Mouse (Mus musculus): ENCODE data around the gene Rnpep. TPM values are rescaled to one million over a fixed set of nuclear protein-coding genes. Genes with fewer than 3 reads are reported as not detected.

Rnpep gene
- polyA plus RNA-seq, 1 experiment from 2014 or later, result 70.0 TPM

DNA sequence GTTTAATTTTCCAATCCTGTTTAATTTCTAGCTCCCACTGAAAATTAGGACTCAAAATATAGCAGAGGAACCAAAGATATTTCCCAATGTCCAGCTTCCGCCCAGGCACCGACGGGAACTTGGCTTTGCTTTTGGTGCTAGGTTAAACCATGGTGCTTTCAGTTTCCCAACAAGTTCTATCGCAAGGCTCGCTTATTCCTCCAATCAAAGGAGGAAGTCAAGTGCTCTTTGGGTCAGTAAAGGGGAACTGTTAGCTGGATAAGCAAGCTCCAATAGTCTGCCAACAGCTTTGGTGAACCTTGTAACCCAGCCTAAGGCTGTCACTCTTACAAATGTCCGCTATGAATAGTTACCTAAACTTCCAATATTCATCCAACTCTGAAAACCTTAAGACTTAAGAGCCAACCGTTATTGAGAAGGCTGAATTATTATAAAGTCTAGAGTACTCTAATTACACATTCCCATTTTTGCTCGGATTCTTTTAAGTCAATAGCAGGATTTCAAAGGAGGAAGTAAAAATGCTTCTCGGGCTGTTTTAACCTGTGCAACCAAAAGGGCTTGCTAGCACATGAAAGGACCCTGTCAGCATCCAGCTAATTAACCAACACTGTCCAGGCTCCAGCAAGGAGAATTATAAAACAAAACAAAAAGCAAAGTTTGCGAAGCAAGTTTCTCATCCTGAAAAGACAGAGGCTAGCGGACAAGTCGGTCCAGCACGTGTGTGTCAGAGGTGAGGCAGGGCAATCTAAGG is 1.2 kb downstream of the Rnpep start:
- Histone ChIP-seq H3K4me3 (peak overlapping the region; percentile 87), H3K36me3 (peaks cover 20% of the 10 kb centered on the region), H3K27me3 (ENCODE audit: insufficient read depth, poor library complexity, severe bottlenecking) (no peaks in the 10 kb centered on the region), H3K9me3 (no peaks in the 10 kb centered on the region), H3K4me1 (peaks cover 14% of the 10 kb centered on the region), H3K27ac (peak overlapping the region; percentile 92)
- DNase-seq (ENCODE audit: low spot score), result no peak
- whole genome bisulfite sequencing, result 33% methylated on average over 13 of the region's 13 CpGs

DNA sequence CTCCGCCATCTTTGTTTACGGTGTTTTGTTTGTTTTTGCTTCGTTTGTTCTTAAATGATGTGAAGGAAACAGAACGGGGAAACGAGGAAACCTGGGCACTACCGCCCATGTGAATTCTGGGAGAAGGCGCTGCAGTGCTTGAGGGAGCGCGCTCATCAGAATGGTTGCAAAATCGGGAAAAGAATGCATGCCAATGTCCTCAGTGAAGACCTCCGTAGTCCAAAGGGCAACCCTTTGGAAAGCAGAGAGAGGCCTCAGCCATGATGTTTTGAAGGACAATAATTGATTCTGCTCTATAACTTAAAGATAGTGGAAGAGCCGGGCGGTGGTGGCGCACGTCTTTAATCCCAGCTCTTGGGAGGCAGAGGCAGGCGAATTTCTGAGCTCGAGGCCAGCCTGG is 2.0 kb downstream of the Rnpep start:
- Histone ChIP-seq H3K4me3 (no peak overlapping the region), H3K27ac (no peak overlapping the region), H3K27me3 (ENCODE audit: insufficient read depth, poor library complexity, severe bottlenecking) (no peaks in the 10 kb centered on the region), H3K36me3 (peaks cover 27% of the 10 kb centered on the region), H3K9me3 (no peaks in the 10 kb centered on the region), H3K4me1 (peaks cover 14% of the 10 kb centered on the region)
- 93% methylated on average over 17 of the region's 17 CpGs for WGBS
- DNase-seq (ENCODE audit: low spot score), result no peak

- 84% methylated on average over 9 of the region's 9 CpGs for WGBS
- Histone ChIP-seq H3K27ac (no peak overlapping the region), H3K27me3 (ENCODE audit: insufficient read depth, poor library complexity, severe bottlenecking) (no peaks in the 10 kb centered on the region), H3K4me1 (peaks cover 9% of the 10 kb centered on the region), H3K36me3 (peaks cover 37% of the 10 kb centered on the region), H3K4me3 (no peak overlapping the region), H3K9me3 (no peaks in the 10 kb centered on the region)
- no peak for DNase-seq (ENCODE audit: low spot score)
Observed at GRCm38 (mm10) chr1:135280646-135281045, 3.2 kb downstream of the Rnpep start.

- WGBS, result 88% methylated on average over 9 of the region's 9 CpGs
- Histone ChIP-seq H3K27ac (no peak overlapping the region), H3K9me3 (no peaks in the 10 kb centered on the region), H3K4me3 (no peak overlapping the region), H3K4me1 (no peaks in the 10 kb centered on the region), H3K27me3 (ENCODE audit: insufficient read depth, poor library complexity, severe bottlenecking) (no peaks in the 10 kb centered on the region), H3K36me3 (peaks cover 72% of the 10 kb centered on the region)
- DNase-seq (ENCODE audit: low spot score), result no peak
Observed at GRCm38 (mm10) chr1:135271371-135271770, 12.5 kb downstream of the Rnpep start.

DNA sequence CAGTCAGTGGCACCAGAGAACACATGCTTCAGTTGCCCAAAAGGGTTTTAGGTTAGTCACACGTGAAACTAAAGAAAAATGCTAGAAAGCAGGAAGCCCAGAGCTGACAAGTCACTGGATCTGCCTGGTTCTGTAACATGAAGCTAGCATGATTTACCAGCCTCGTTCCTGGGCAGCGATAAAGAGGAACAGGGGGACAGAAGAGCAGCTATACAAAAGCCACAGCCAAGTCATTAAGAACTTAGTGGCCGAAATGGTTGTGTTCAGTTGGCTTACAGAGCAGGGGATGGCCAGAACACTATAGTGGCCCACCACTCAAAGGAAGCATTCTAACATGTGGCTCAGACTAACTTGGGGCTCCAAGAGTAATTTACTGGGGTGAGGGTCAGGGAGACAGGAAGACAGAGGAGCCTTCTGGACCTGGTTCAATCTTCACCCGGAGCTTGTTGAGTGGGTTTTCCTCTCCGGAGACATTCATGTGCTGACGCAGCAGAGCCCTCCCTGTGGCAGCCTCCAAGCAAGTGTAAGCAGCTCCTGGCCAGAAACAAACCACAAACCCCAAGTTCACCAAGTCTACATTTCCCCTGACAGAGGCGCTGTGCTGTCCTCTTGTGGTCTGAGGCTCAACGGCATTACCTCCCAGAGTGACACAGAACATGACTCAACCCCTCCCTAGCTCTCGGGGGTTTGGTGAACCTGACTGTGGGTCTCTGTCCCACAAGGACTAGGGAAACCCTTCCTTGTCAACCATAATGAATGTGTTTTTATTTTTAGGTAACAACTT is 16.0 kb downstream of the Rnpep start:
- H3K4me1 ChIP-seq, result no peaks in the 10 kb centered on the region
- no peak overlapping the region for H3K27ac ChIP-seq
- no peak overlapping the region for H3K4me3 ChIP-seq
- no peak for DNase-seq (ENCODE audit: low spot score)
- H3K9me3 ChIP-seq, result no peaks in the 10 kb centered on the region
- H3K27me3 ChIP-seq (ENCODE audit: insufficient read depth, poor library complexity, severe bottlenecking), result no peaks in the 10 kb centered on the region
- H3K36me3 ChIP-seq, result peaks cover 79% of the 10 kb centered on the region
- 85% methylated on average over 10 of the region's 10 CpGs for WGBS

GRCm38 (mm10) chr1:135265834-135266233 is 18.1 kb downstream of the Rnpep start:
- WGBS, result 77% methylated on average over 5 of the region's 5 CpGs
- Histone ChIP-seq H3K27me3 (ENCODE audit: insufficient read depth, poor library complexity, severe bottlenecking) (no peaks in the 10 kb centered on the region), H3K36me3 (peaks cover 75% of the 10 kb centered on the region), H3K27ac (no peak overlapping the region), H3K4me3 (no peak overlapping the region), H3K4me1 (peaks cover 3% of the 10 kb centered on the region), H3K9me3 (no peaks in the 10 kb centered on the region)
- no peak for DNase-seq (ENCODE audit: low spot score)

GRCm38 (mm10) chr1:135263316-135263715 is 20.6 kb downstream of the Rnpep start:
- peaks cover 18% of the 10 kb centered on the region for H3K4me1 ChIP-seq
- no peaks in the 10 kb centered on the region for H3K27me3 ChIP-seq (ENCODE audit: insufficient read depth, poor library complexity, severe bottlenecking)
- peaks cover 59% of the 10 kb centered on the region for H3K36me3 ChIP-seq
- no peak for DNase-seq (ENCODE audit: low spot score)
- no peak overlapping the region for H3K4me3 ChIP-seq
- WGBS, result 83% methylated on average over 9 of the region's 9 CpGs
- H3K27ac ChIP-seq, result no peak overlapping the region
- no peaks in the 10 kb centered on the region for H3K9me3 ChIP-seq

DNA sequence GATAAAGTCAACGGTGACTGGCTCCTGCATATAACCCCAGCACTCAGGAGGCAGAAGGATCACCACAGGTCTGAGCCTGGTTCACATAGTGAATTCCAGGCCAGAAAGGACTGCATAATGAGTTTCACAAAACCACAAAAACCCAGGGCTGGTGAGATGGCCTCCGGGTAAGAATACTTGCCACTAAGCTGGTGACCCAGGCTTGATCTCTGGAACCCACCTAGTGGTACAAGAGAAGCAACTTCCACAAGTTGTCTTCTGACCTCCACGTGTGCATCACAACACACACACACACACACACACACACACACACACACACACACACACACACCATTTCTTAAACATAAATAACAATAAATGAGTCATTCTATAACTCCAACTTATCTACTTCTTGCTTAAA is 21.6 kb downstream of the Rnpep start:
- Histone ChIP-seq H3K27me3 (ENCODE audit: insufficient read depth, poor library complexity, severe bottlenecking) (peaks cover 9% of the 10 kb centered on the region; the same call in 1 of the 2 replicates), H3K36me3 (peaks cover 51% of the 10 kb centered on the region), H3K4me1 (peaks cover 22% of the 10 kb centered on the region), H3K9me3 (no peaks in the 10 kb centered on the region), H3K27ac (no peak overlapping the region), H3K4me3 (no peak overlapping the region)
- DNase-seq (ENCODE audit: low spot score), result no peak
- 93% methylated on average over 3 of the region's 3 CpGs for WGBS

DNA sequence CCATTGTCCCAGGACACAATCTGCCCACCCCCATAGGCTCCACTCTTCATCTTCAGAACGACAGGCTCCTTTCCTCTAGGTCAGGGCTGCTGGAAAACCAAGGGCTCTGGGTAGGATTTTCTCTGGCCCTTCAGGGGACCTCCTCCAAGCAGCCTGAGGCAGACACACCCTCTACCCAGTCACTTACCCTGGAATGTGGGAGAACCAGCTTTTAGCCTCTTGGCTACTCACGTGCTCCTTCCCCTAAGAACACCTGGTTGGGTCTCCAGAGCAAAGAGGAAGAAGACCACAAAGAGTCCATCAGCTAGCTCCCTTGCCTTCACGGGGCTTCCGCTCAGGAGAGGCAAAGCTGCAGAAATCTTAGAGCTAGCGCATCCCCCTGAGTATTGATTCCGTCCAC is 23.0 kb downstream of the Rnpep start:
- no peak for DNase-seq (ENCODE audit: low spot score)
- no peak overlapping the region for H3K4me3 ChIP-seq
- peaks cover 23% of the 10 kb centered on the region for H3K27me3 ChIP-seq (ENCODE audit: insufficient read depth, poor library complexity, severe bottlenecking)
- H3K4me1 ChIP-seq, result peaks cover 22% of the 10 kb centered on the region
- H3K27ac ChIP-seq, result no peak overlapping the region; the same call in 1 of the 2 replicates
- no peaks in the 10 kb centered on the region for H3K9me3 ChIP-seq
- 65% methylated on average over 6 of the region's 6 CpGs for WGBS
- H3K36me3 ChIP-seq, result peaks cover 42% of the 10 kb centered on the region

- H3K4me3 ChIP-seq, result peak overlapping the region; percentile 51
Observed at GRCm38 (mm10) chr1:135259128-135259436, 24.8 kb downstream of the Rnpep start.

GRCm38 (mm10) chr1:135258380-135259127 is 25.3 kb downstream of the Rnpep start, which contains the start of gene Elf3:
TSS of gene Elf3 (minus strand) at chr1:135258568.
- H3K27ac ChIP-seq, result peak within 1 kb of the TSS; percentile 74
- peak within 1 kb of the TSS; percentile 51 for H3K4me3 ChIP-seq
- DNase-seq (ENCODE audit: low spot score), result no peak
- H3K4me1 ChIP-seq, result peaks cover 26% of the 10 kb centered on the region
- H3K27me3 ChIP-seq (ENCODE audit: insufficient read depth, poor library complexity, severe bottlenecking), result peaks cover 46% of the 10 kb centered on the region
- WGBS, result 5% methylated on average over 19 of the region's 19 CpGs
- no peaks in the 10 kb centered on the region for H3K9me3 ChIP-seq
- peaks cover 19% of the 10 kb centered on the region for H3K36me3 ChIP-seq

More at GRCm38 (mm10) chr1:135259128-135259436, 24.8 kb downstream of the Rnpep start:
- peak; percentile 92 for DNase-seq (ENCODE audit: low spot score)
- Histone ChIP-seq H3K36me3 (peaks cover 25% of the 10 kb centered on the region), H3K9me3 (no peaks in the 10 kb centered on the region), H3K27me3 (ENCODE audit: insufficient read depth, poor library complexity, severe bottlenecking) (peaks cover 41% of the 10 kb centered on the region), H3K27ac (peak overlapping the region; percentile 74), H3K4me1 (peaks cover 26% of the 10 kb centered on the region)
- under 1% methylated on average over 10 of the region's 10 CpGs for WGBS

DNA sequence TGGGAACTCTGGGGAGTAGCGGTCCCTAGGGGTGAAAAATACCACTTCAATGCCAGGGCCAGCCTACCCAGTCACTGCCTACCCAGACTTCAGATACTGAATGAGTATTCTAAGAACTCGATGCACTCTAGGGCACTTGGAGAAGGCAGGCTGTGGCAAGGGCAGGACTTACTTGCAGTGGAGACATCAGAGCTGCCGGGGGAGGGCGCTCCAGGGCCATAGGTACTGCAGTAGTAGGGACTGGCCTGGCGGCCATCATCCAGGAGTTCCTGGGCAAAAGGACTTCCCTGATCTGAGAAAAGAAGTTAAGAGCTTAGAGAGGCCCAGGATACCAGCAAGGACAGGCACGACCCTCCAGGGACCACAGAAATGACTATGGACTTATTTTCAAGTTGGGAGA is 27.6 kb downstream of the Rnpep start:
- 67% methylated on average over 6 of the region's 6 CpGs for WGBS
- Histone ChIP-seq H3K4me1 (peaks cover 41% of the 10 kb centered on the region), H3K27me3 (ENCODE audit: insufficient read depth, poor library complexity, severe bottlenecking) (peaks cover 51% of the 10 kb centered on the region)

GRCm38 (mm10) chr1:135252854-135253253 is 31.0 kb downstream of the Rnpep start:
- Histone ChIP-seq H3K27ac (no peak overlapping the region), H3K9me3 (no peaks in the 10 kb centered on the region), H3K36me3 (no peaks in the 10 kb centered on the region), H3K27me3 (ENCODE audit: insufficient read depth, poor library complexity, severe bottlenecking) (peaks cover 80% of the 10 kb centered on the region), H3K4me3 (no peak overlapping the region), H3K4me1 (peaks cover 38% of the 10 kb centered on the region)
- no peak for DNase-seq (ENCODE audit: low spot score)
- 29% methylated on average over 4 of the region's 4 CpGs for WGBS

More for the DNA sequence above, 27.6 kb downstream of the Rnpep start:
- Histone ChIP-seq H3K27ac (no peak overlapping the region), H3K9me3 (no peaks in the 10 kb centered on the region), H3K4me3 (no peak overlapping the region), H3K36me3 (no peaks in the 10 kb centered on the region)
- no peak for DNase-seq (ENCODE audit: low spot score)

Measured in heart, embryonic 10.5 days (tissue).